Mouse (Mus musculus) kidney, embryonic 14.5 days (tissue): ENCODE measurements around the gene Mms19. TPM values are rescaled to one million over a fixed set of nuclear protein-coding genes. Genes with fewer than 3 reads are reported as not detected.

Experiments used
- ATAC-seq: fragments of 200-750 bp; cut with Nextera tagmentation; 2 replicates; pipeline ENCODE4 v1.8.0; 2017; ENCODE audit warnings: moderate number of reproducible peaks, mild to moderate bottlenecking, moderate TSS enrichment, moderate library complexity; ENCODE audit not compliant: low FRiP score, low TSS enrichment
- H3K27ac ChIP-seq: fragments of 300-500 bp; sonication (generic); 2 replicates; pipeline ENCODE4 v1.5.1; 2014; ENCODE audit warnings: low read depth, mild to moderate bottlenecking, low read length, moderate library complexity, mixed read lengths
- H3K27me3 ChIP-seq: fragments of 300-500 bp; sonication (generic); 2 replicates; pipeline ENCODE4 v1.6.1; 2014; ENCODE audit warnings: mild to moderate bottlenecking, low read length; ENCODE audit not compliant: control insufficient read depth, insufficient read depth
- H3K36me3 ChIP-seq: fragments of 300-500 bp; sonication (generic); 2 replicates; pipeline ENCODE4 v1.6.1; 2014; ENCODE audit warnings: low read length, mixed read lengths; ENCODE audit not compliant: control insufficient read depth, insufficient read depth
- H3K4me1 ChIP-seq: fragments of 300-500 bp; sonication (generic); 2 replicates; pipeline ENCODE4 v1.6.1; 2014; ENCODE audit warnings: low read length, mixed read lengths; ENCODE audit not compliant: control insufficient read depth, insufficient read depth
- H3K4me2 ChIP-seq: fragments of 300-500 bp; sonication (generic); replicated peaks from 2 replicates; pipeline ENCODE4 v1.6.1; 2014; ENCODE audit warnings: low read depth, mild to moderate bottlenecking, low read length
- H3K4me3 ChIP-seq: fragments of 300-500 bp; sonication (generic); 2 replicates; pipeline ENCODE4 v1.5.1; 2014; ENCODE audit warnings: mild to moderate bottlenecking, low read length
- H3K9ac ChIP-seq: fragments of 300-500 bp; sonication (generic); 2 replicates; pipeline ENCODE4 v1.6.1; 2014; ENCODE audit warnings: low read depth, mild to moderate bottlenecking, low read length, moderate library complexity
- H3K9me3 ChIP-seq: fragments of 300-500 bp; sonication (generic); 2 replicates; pipeline ENCODE4 v1.6.1; 2016; ENCODE audit warnings: low read length; ENCODE audit not compliant: control insufficient read depth
- WGBS: fragments of 180-500 bp; shearing (Covaris S2); extraction: QIAGEN DNeasy Blood & Tissue Kit; methylation state at CpG from one replicate; pipeline ENCODE4 v1.1.7; 2014; 5-methylcytosine and 5-hydroxymethylcytosine counted together
- polyA plus RNA-seq: library from polyadenylated mRNA; unstranded; fragments of >200 nt; fragmentation: Nextera tagmentation; extraction: Ambion mirVana; gene quantifications from 2 replicates; pipeline ENCODE4 v1.2.1, GENCODE M21; 2014

The Mms19 gene
- polyA plus RNA-seq: 33.4 and 42.3 TPM in 2 replicates

DNA sequence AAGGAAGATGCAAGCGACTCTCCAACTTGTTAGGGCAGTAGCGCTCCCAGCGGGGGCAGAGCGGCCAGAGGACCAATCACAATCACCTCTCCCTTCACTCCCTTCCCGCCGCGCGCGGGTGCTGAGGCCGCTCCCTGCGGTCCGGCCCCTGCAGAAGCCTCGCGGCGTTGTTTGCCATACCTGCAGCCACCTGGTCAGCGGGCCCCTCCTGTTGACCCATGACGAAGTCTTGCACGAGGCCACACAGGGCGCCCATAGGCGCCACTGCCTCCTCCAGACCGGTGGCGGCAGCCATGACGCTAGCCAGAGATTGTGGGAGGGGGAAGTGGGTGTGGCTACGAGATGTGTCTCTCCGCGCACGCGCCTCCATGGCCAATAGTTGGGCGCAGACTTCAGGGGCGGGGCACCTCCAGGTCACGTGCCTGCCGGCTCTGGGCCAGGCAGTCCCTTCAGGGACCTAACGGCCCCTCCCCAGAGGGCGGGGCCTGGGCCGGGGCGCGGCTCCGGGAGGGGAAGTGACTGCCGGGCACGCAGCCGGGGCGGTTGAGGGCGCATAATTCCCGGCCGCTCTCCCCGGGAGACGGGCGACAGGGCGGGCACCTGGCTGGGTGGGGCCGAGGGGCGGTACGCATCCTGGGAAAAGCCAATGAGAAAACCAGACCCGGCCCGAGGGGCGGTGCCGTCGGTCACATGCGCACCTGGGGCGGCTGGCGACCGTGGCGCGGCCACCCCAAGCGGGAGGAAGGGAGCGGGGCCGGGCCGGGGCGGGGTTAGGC is at the start of gene Mms19:
TSS of gene Mms19 (minus strand) at position 339 of the 776 bp plus-strand sequence.
- 0 out of 2 replicates have a peak, but pooled peaks cover 3% of the 10 kb centered on the region for H3K4me1 ChIP-seq
- no peaks in the 10 kb centered on the region for H3K27me3 ChIP-seq
- peak; percentile 96 for ATAC-seq
- H3K27ac ChIP-seq: peak within 1 kb of the TSS; percentile 84
- under 1% methylated on average over 59 of the region's 68 CpGs for WGBS
- H3K4me2 ChIP-seq: peak within 1 kb of the TSS; percentile 88
- peak within 1 kb of the TSS; percentile 92 for H3K9ac ChIP-seq
- H3K36me3 ChIP-seq: no peaks in the 10 kb centered on the region
- no peaks in the 10 kb centered on the region for H3K9me3 ChIP-seq
- peak within 1 kb of the TSS; percentile 77 for H3K4me3 ChIP-seq

DNA sequence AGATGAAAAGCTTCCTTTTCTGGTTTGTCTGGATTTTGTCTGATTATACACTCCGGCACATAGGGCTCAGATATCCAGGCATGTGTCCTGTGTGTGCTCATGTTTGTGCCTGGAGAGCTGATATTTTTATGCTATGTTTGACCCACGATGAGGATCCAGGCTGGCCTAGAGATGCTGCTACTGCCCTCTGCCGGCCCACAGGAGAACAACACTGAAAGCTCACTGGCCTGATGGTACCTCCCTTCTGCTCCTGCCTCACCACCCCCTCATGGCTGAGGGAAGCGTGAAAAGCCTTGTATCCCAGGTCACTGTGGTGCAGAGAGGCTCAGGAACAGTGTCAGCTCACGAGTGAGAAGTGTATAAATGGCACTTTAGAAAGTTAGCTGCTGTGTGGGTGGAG is 45.2 kb upstream of the Mms19 start:
- peak; percentile 53; the same call in 1 of the 2 replicates for ATAC-seq
- Histone ChIP-seq H3K27ac (no peak overlapping the region), H3K9ac (no peak overlapping the region), H3K36me3 (no peaks in the 10 kb centered on the region), H3K4me3 (no peak overlapping the region), H3K9me3 (no peaks in the 10 kb centered on the region), H3K4me1 (no peaks in the 10 kb centered on the region; the same call in 1 of the 2 replicates), H3K27me3 (no peaks in the 10 kb centered on the region), H3K4me2 (no peak overlapping the region)
- 6% methylated on average over 5 of the region's 5 CpGs for WGBS

DNA sequence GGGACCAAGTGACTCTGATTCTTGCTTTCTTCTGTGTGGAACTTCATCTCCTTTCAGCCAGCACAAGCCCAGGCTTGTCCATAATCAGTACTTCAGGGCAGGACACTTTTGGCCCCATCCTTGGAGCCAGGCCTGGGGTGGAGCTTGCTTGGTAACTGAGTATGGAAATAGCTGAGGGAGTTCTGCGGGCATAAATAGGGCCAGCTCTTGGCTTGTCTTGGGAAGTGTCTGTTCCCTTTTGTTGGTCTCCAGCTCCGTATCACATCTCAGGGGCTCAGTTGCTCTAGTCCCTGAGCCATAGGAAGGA is 41.5 kb upstream of the Mms19 start:
- no peaks in the 10 kb centered on the region for H3K27me3 ChIP-seq
- no peaks in the 10 kb centered on the region for H3K9me3 ChIP-seq
- 74% methylated on average over 2 of the region's 2 CpGs for WGBS
- H3K27ac ChIP-seq: no peak overlapping the region
- H3K36me3 ChIP-seq: no peaks in the 10 kb centered on the region
- no peak overlapping the region for H3K4me2 ChIP-seq
- no peak for ATAC-seq
- peaks cover 12% of the 10 kb centered on the region for H3K4me1 ChIP-seq
- no peak overlapping the region for H3K4me3 ChIP-seq
- no peak overlapping the region for H3K9ac ChIP-seq

DNA sequence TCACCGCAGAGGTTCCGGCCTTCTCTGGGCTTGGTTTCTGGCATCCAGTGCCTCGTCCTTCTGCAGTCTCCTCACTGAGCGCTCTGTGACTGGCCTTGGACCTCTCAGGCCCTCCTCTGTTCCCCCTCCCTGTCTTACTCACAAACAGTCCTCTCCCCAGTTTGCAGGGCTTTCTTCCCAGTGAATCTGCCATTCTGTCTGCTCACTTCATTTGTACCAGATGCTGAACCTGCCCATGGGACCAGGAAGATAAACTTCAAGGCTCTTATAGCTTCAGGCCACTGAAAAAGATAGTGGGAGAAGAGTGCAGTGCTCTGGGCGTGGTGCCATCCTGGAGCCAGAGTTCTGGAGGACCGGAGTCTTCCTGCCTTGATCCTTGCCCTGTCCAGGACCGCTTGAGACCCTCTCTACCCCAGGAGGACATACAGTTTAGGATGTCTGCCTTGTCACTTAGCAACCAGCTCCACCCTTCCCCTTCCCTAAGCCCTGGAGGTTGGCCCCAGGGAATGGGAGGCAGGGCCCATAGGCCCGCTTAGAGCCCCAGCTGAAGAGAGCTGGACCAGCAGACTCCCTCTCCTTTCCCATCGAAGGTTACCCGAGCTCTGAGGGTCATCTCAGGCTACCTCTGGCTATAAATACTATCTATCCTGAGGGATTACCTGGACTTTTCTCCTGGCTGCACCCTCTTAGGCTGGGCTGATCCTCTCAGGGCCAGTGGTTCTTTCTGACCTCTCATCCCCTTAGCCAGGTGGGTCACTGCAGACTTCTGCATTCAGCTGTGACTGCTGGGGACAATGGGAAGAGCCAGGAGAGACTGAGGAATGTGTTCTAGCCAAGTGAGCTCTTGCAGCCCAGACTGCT is 41.0 kb upstream of the Mms19 start:
- no peak for ATAC-seq
- H3K27ac ChIP-seq: no peak overlapping the region

DNA sequence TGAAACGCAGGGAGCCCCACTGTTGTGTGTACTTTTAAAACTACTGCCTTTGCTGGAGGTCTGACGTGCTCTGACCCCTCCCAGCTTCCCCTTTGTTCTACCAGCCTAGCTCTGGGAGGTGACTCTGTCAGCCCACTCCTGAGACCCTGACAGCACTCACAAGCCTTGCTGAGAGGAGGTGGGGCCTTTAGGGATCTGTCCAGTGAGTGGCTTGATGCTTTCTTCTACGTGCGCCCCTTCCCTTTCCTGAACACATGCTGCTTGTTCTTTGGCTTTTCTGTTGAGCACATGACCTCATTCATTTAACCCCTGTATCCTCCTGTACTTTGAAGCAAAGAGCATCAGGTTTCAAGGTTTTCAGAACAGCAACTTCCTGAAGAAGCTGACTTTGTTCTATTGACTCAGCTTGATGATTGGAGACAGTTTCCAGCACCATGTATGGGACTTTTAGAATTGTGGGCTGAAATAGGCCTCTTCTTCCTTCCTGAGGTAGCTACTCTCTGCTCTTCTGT is 38.1 kb upstream of the Mms19 start:
- no peak for ATAC-seq
- H3K4me1 ChIP-seq: peaks cover 22% of the 10 kb centered on the region
- WGBS: 31% methylated on average over 4 of the region's 4 CpGs
- H3K27me3 ChIP-seq: no peaks in the 10 kb centered on the region
- H3K4me2 ChIP-seq: no peak overlapping the region
- no peak overlapping the region for H3K4me3 ChIP-seq
- no peaks in the 10 kb centered on the region for H3K9me3 ChIP-seq
- no peaks in the 10 kb centered on the region for H3K36me3 ChIP-seq
- H3K27ac ChIP-seq: peak overlapping the region; percentile 47; the same call in 1 of the 2 replicates
- H3K9ac ChIP-seq: no peak overlapping the region

More for the DNA sequence above, 41.0 kb upstream of the Mms19 start:
- H3K9ac ChIP-seq: no peak overlapping the region
- no peaks in the 10 kb centered on the region for H3K36me3 ChIP-seq
- no peaks in the 10 kb centered on the region for H3K9me3 ChIP-seq
- H3K4me2 ChIP-seq: no peak overlapping the region
- 76% methylated on average over 10 of the region's 10 CpGs for WGBS
- H3K4me1 ChIP-seq: peaks cover 18% of the 10 kb centered on the region
- H3K27me3 ChIP-seq: no peaks in the 10 kb centered on the region
- no peak overlapping the region for H3K4me3 ChIP-seq

DNA sequence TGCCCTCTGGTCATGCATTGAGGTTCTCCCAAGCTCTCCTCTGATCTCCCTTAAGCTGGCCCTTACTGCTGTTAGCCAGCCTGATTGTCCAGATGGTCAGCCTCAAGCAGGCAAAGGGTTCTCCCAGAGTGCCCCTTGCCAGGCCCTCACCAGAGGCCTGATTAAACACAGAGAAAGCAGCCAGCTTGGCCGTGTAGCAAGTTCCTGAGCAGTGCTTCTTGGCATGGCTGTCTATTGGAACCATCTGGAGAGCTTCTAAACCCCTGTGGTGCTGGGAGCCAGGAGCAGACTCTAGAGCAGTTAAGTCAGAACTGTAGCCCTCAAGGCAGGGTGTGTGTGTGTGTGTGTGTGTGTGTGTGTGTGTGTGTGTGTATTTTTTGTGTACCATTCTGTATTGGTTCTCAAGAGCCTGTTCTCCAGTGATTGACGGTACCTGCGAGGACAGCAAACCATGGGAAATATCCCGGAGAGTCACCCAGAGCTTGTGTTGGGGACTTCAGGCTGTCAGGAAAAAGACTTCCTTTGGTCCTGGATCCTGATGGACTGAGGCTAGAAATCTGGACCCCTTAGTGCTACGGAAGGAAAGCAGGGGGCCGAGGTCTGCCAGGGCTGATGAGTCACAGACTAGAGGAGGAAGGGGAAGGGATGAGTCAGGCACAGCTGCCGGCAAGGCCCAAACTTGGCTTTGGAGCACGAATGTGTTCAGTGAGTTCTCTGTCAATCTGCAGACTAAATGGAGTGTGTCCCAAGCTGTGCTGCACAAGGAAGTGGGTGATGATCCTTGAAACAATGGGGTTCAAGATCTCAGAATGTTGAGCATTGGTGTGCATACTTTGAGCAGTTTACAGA is 36.7 kb upstream of the Mms19 start:
- no peak overlapping the region for H3K4me2 ChIP-seq
- ATAC-seq: no peak
- no peaks in the 10 kb centered on the region for H3K9me3 ChIP-seq
- H3K4me3 ChIP-seq: no peak overlapping the region
- peaks cover 22% of the 10 kb centered on the region for H3K4me1 ChIP-seq
- no peaks in the 10 kb centered on the region for H3K36me3 ChIP-seq
- H3K27me3 ChIP-seq: no peaks in the 10 kb centered on the region
- peak overlapping the region; percentile 81 for H3K27ac ChIP-seq
- 52% methylated on average over 8 of the region's 8 CpGs for WGBS
- H3K9ac ChIP-seq: 0 out of 2 replicates have a peak overlapping the region, but pooled peaks have one; percentile 28

DNA sequence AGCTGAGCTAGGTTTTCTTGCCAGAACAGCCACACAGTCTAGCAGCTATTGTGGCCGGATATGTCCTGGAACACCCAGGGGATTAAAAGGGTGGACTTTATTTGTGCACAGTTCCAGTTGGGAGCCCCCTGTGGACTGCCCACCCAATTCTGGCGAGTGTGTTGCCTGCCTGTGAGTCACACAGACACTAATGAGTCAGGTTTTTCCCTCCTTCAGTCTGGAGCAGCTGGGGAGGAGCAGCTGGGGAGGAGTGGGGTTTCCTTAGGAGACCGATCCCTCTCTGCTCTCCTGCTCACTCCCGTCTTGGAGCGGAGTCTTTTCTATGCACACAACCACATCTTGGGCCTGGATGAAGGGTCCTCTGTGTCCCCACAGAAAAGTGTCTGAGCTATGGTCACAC is 35.9 kb upstream of the Mms19 start:
- ATAC-seq: 0 out of 2 replicates have a peak, but pooled peaks have one; percentile 7
- no peak overlapping the region for H3K4me3 ChIP-seq
- no peaks in the 10 kb centered on the region for H3K27me3 ChIP-seq
- no peak overlapping the region for H3K4me2 ChIP-seq
- 49% methylated on average over 5 of the region's 5 CpGs for WGBS
- peak overlapping the region; percentile 81 for H3K27ac ChIP-seq
- H3K4me1 ChIP-seq: peaks cover 22% of the 10 kb centered on the region
- no peaks in the 10 kb centered on the region for H3K9me3 ChIP-seq
- 0 out of 2 replicates have a peak overlapping the region, but pooled peaks have one; percentile 28 for H3K9ac ChIP-seq
- no peaks in the 10 kb centered on the region for H3K36me3 ChIP-seq

DNA sequence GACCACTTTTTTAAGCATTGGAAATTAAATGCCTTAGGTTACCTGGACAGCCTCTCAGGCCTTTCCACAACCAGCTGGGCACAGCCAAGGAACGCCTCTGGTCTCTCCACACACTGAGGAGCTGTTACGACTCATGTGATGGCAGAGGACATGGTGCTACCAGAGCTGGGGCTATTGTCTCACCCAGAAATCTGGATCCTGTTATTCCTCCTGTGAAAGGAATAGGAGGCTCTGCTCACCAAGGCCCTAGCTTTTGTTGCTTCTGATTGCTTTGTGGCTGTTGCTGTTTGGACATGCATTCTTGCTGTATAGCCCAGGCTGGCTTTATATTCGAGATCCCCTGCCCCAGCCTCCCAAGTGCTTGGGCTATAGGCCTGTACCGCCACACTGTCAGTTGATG is 35.3 kb upstream of the Mms19 start:
- Histone ChIP-seq H3K36me3 (no peaks in the 10 kb centered on the region), H3K4me2 (no peak overlapping the region), H3K9ac (no peak overlapping the region), H3K27me3 (no peaks in the 10 kb centered on the region), H3K27ac (peak overlapping the region; percentile 81; the same call in 1 of the 2 replicates), H3K4me1 (peaks cover 24% of the 10 kb centered on the region), H3K4me3 (no peak overlapping the region), H3K9me3 (no peaks in the 10 kb centered on the region)
- ATAC-seq: no peak
- 73% methylated on average over 4 of the region's 4 CpGs for WGBS
